Mouse (Mus musculus) embryonic fibroblast, embryonic 13.5 days (primary cell): ENCODE measurements around the gene Nploc4. TPM values are rescaled to one million over a fixed set of nuclear protein-coding genes. Genes with fewer than 3 reads are reported as not detected.

ENCODE experiments used
- H3K27ac ChIP-seq: 2 replicates; pipeline ENCODE4 v1.5.1; 2012; ENCODE audit warnings: low read length, control low read depth, inconsistent platforms; ENCODE audit not compliant: insufficient read depth
- H3K4me1 ChIP-seq: 2 replicates; pipeline ENCODE4 v1.6.1; 2011; ENCODE audit warnings: low read length; ENCODE audit not compliant: control insufficient read depth, insufficient read depth
- H3K4me3 ChIP-seq: 2 replicates; pipeline ENCODE4 v1.5.1; 2011; ENCODE audit warnings: mild to moderate bottlenecking, control low read depth, low read length; ENCODE audit not compliant: insufficient read depth
- CTCF ChIP-seq: IDR thresholded peaks from 2 replicates; pipeline ENCODE4 v1.5.1; 2011; ENCODE audit warnings: mild to moderate bottlenecking, control low read depth, low read length, moderate library complexity, borderline replicate concordance; ENCODE audit not compliant: insufficient read depth
- POLR2A ChIP-seq: IDR thresholded peaks from 2 replicates; pipeline ENCODE4 v1.6.1; 2011; ENCODE audit warnings: low read depth, mild to moderate bottlenecking, control low read depth, low read length, moderate library complexity
- polyA plus RNA-seq: library from polyadenylated mRNA; stranded (reverse); fragments of >200 nt; gene quantifications from 2 replicates; pipeline ENCODE4 v1.2.4, GENCODE M21; 2011; ENCODE audit warnings: low read depth; ENCODE audit not compliant: missing spikeins, insufficient read length

The Nploc4 gene
- polyA plus RNA-seq, 1 experiment = 76.1 TPM

DNA sequence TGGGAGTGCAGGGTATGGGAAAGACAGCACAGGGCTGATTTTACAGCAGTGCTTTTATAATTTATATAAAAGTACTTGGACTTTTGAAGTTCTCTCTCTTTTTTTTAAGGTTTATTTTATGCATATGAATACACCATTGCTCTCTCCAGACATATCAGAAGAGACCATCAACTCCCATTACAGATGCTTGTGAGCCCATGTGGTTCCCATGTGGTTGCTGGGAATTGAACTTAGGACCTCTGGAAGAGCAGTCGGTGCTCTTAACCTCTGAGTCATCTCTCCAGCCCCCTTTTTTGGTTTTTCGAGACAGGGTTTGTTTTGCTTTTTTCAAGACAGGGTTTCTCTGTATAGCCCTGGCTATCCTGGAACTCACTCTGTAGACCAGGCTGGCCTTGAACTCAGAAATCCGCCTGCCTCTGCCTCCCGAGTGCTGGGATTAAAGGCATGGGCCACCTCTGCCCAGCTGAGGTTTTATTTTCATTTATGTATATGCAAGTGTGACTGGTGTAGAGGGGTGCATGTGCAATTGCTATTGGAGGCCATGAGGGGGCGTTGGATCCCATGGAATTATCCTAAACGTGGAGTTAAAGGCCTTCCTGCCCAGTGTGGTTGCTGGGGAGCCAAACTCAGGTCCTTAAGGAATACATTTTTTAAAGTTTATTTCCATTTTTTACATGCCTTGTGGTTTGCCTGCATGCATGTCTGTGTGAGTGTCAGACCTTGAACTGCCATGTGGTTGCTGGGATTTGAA lies 21.5 kb upstream of the Nploc4 start:
- no peaks in the 10 kb centered on the region for H3K4me1 ChIP-seq
- TF ChIP-seq POLR2A = no peak
- no peak for TF ChIP-seq CTCF
- no peak overlapping the region for H3K27ac ChIP-seq
- peak overlapping the region; percentile 83 for H3K4me3 ChIP-seq

GRCm38 (mm10) chr11:120457772-120458751 lies 20.6 kb upstream of the Nploc4 start, which contains the start of the genes Oxld1 and Ccdc137:
TSS of gene Oxld1 (minus strand) at chr11:120458068.
TSS of gene Ccdc137 (plus strand) at chr11:120458115.
- no peaks in the 10 kb centered on the region for H3K4me1 ChIP-seq
- H3K27ac ChIP-seq = peak within 1 kb of the TSS; percentile 16
- peak within 1 kb of the TSS; percentile 83 for H3K4me3 ChIP-seq
- TF ChIP-seq POLR2A = peak; percentile 84
- TF ChIP-seq CTCF = no peak

GRCm38 (mm10) chr11:120457370-120457769 lies 19.9 kb upstream of the Nploc4 start:
- TF ChIP-seq POLR2A (peak; percentile 14; the same call in 1 of the 2 replicates), CTCF (no peak)
- Histone ChIP-seq H3K27ac (peak overlapping the region; percentile 16), H3K4me1 (no peaks in the 10 kb centered on the region), H3K4me3 (peak overlapping the region; percentile 83)

DNA sequence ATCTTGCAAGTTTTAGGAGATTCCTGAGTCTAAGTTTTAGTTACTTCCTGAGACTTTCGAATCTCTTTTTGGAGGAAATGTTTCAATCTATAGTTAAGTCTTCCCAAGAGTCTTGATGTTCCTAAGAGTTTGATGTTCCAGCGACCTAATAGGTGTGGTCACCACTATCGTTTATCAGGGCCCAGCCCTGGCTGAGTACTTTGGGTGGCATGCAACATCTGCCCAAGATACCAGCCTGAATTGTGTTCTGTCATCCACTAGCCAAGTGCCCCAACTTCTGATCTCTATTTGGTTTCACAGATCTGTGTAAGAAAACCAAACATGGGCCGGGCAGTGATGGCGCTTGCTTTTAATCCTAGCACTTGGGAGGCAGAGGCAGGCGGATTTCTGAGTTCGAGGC lies 17.9 kb upstream of the Nploc4 start:
- TF ChIP-seq POLR2A (no peak), CTCF (no peak)
- no peaks in the 10 kb centered on the region for H3K4me1 ChIP-seq
- no peak overlapping the region for H3K27ac ChIP-seq
- no peak overlapping the region for H3K4me3 ChIP-seq

- TF ChIP-seq CTCF = no peak
- no peak for TF ChIP-seq POLR2A
- Histone ChIP-seq H3K4me1 (no peaks in the 10 kb centered on the region), H3K27ac (no peak overlapping the region), H3K4me3 (no peak overlapping the region)
Measured at GRCm38 (mm10) chr11:120454965-120455364, 17.5 kb upstream of the Nploc4 start.

GRCm38 (mm10) chr11:120453306-120453705 lies 15.8 kb upstream of the Nploc4 start, which contains the start of gene Pde6g:
TSS of gene Pde6g (minus strand) at chr11:120453500.
- TF ChIP-seq POLR2A (no peak), CTCF (no peak)
- H3K4me1 ChIP-seq = no peaks in the 10 kb centered on the region
- H3K4me3 ChIP-seq = no peak within 1 kb of the TSS
- H3K27ac ChIP-seq = no peak within 1 kb of the TSS

GRCm38 (mm10) chr11:120452246-120452645 lies 14.7 kb upstream of the Nploc4 start:
- TF ChIP-seq POLR2A = no peak
- TF ChIP-seq CTCF = no peak
- H3K4me1 ChIP-seq = no peaks in the 10 kb centered on the region
- no peak overlapping the region for H3K27ac ChIP-seq
- no peak overlapping the region for H3K4me3 ChIP-seq

DNA sequence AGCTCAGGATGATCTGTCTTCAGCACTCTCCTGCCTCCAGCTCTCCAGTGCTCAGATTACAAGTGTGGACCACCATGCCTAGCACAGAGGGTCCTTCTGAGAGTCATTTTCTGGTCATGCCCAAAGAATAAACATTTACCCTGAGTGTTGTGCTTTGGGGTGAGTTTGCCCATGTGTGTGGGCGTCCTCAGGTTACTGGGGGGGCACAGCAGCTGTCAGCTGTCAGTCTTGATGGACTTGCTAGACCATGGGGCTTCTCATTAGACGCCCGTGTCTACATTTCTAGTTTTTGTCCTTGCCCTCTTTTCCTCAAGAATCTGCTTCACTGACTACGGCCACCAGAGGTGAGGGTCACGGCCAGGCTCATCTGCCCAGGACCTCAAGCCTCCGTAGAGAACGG lies 9.7 kb upstream of the Nploc4 start:
- Histone ChIP-seq H3K27ac (no peak overlapping the region), H3K4me1 (no peaks in the 10 kb centered on the region), H3K4me3 (no peak overlapping the region)
- TF ChIP-seq POLR2A = no peak
- no peak for TF ChIP-seq CTCF

DNA sequence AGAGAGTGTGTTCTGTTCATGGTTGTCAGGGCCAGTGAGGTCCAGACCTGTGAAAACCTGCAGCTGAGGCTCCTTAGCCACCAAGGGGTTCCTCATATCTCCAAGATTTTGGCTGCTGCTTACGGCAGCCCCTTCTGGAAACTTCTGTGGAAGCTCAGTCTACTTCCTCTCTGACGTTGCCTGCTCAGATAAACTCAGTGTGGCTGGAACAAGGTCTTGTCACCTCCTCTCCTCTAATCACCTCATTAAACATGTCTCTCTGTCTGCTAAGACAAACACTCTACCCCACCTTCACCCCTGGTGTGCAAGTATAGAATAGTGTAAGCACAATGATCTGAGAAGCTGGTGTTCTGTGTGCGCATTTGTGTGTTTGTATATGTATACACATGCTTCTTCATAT lies 8.0 kb upstream of the Nploc4 start:
- no peak overlapping the region for H3K4me3 ChIP-seq
- H3K27ac ChIP-seq = no peak overlapping the region
- TF ChIP-seq POLR2A = no peak
- no peak for TF ChIP-seq CTCF
- H3K4me1 ChIP-seq = no peaks in the 10 kb centered on the region

DNA sequence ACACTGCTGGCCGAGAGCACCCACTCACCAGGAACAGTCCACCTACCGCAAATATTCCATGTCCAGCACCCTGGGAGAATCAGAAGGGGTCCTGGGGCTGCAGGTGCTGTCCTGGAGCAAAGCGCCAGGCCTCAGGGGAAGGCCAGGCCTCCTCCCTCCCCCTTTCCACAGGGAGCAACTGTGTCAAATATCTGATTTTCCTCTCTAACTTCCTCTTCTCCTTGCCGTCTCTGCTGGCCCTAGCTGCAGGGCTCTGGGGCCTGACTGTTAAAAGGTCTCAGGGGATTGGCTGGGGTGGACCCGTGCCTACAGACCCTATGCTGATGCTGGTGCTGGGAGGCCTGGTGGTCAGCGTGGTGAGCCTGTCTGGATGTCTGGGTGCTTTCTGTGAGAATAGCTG lies 6.6 kb upstream of the Nploc4 start:
- TF ChIP-seq CTCF (no peak), POLR2A (no peak)
- no peak overlapping the region for H3K27ac ChIP-seq

More for the DNA sequence above, 6.6 kb upstream of the Nploc4 start:
- H3K4me3 ChIP-seq = no peak overlapping the region
- H3K4me1 ChIP-seq = no peaks in the 10 kb centered on the region
